Mouse (Mus musculus) lung, postnatal 0 days (tissue): Measurements from ENCODE around the gene Ankrd27.

ENCODE experiments used
- CTCF ChIP-seq: IDR thresholded peaks from 2 replicates; pipeline ENCODE4 v1.5.1; 2016; ENCODE audit warnings: antibody characterized with exemption, mild to moderate bottlenecking
- EP300 ChIP-seq: IDR thresholded peaks from 2 replicates; pipeline ENCODE4 v1.6.1; 2016; ENCODE audit warnings: antibody characterized with exemption, mild to moderate bottlenecking, control low read depth

- TF ChIP-seq CTCF (peak; percentile 17; the same call in 1 of the 2 replicates), EP300 (no peak)
Measured at GRCm38 (mm10) chr7:35537562-35537961, 48.5 kb upstream of the Ankrd27 start, which contains the start of gene Tdrd12.
